Mouse (Mus musculus): Measurements from ENCODE around the gene Map3k21. TPM values are rescaled to one million over a fixed set of nuclear protein-coding genes. Genes with fewer than 3 reads are reported as not detected.

Gene Map3k21
- polyA plus RNA-seq (2015; fragmentation: Nextera tagmentation; extraction: Ambion mirVana), result 0.94 and 1.0 TPM in 2 replicates

GRCm38 (mm10) chr8:125910365-125911228 lies at the start of gene Map3k21:
Gene Map3k21 (plus strand): TSS chr8:125910450.
- Histone ChIP-seq H3K4me1 (ENCODE audit: control insufficient read depth, insufficient read depth, low read length) (0 out of 2 replicates have a peak, but pooled peaks cover 6% of the 10 kb centered on the region), H3K9me3 (replicated peaks; ENCODE audit: control insufficient read depth, low read length) (peaks cover 4% of the 10 kb centered on the region; the same call in 1 of the 2 replicates), H3K27ac (ENCODE audit: low read length) (peak within 1 kb of the TSS; percentile 52), H3K9ac (ENCODE audit: low read length) (peak within 1 kb of the TSS; percentile 66), H3K4me3 (replicated peaks; ENCODE audit: low read length) (peak within 1 kb of the TSS; percentile 58), H3K4me2 (ENCODE audit: low read depth, low read length) (peak within 1 kb of the TSS; percentile 98), H3K27me3 (ENCODE audit: control insufficient read depth, insufficient read depth, low read length) (peaks cover 40% of the 10 kb centered on the region), H3K36me3 (ENCODE audit: control insufficient read depth, insufficient read depth, low read length) (no peaks in the 10 kb centered on the region)
- WGBS, result under 1% methylated on average over 88 of the region's 93 CpGs
- peak; percentile 34 for ATAC-seq (ENCODE audit: insufficient read depth, low FRiP score)

- H3K27ac ChIP-seq (ENCODE audit: low read length), result no peak overlapping the region
- no peaks in the 10 kb centered on the region for H3K36me3 ChIP-seq (ENCODE audit: control insufficient read depth, insufficient read depth, low read length)
- H3K27me3 ChIP-seq (ENCODE audit: control insufficient read depth, insufficient read depth, low read length), result no peaks in the 10 kb centered on the region; the same call in 1 of the 2 replicates
- WGBS, result 68% methylated on average over 12 of the region's 12 CpGs
- no peak overlapping the region for H3K4me3 ChIP-seq (replicated peaks; ENCODE audit: low read length)
- H3K4me2 ChIP-seq (ENCODE audit: low read depth, low read length), result no peak overlapping the region
- ATAC-seq (ENCODE audit: insufficient read depth, low FRiP score), result no peak
- H3K9me3 ChIP-seq (replicated peaks; ENCODE audit: control insufficient read depth, low read length), result no peaks in the 10 kb centered on the region
- no peak overlapping the region for H3K9ac ChIP-seq (ENCODE audit: low read length)
- peaks cover 2% of the 10 kb centered on the region; the same call in 1 of the 2 replicates for H3K4me1 ChIP-seq (ENCODE audit: control insufficient read depth, insufficient read depth, low read length)
Measured at GRCm38 (mm10) chr8:125866125-125866524, 44.1 kb upstream of the Map3k21 start.

DNA sequence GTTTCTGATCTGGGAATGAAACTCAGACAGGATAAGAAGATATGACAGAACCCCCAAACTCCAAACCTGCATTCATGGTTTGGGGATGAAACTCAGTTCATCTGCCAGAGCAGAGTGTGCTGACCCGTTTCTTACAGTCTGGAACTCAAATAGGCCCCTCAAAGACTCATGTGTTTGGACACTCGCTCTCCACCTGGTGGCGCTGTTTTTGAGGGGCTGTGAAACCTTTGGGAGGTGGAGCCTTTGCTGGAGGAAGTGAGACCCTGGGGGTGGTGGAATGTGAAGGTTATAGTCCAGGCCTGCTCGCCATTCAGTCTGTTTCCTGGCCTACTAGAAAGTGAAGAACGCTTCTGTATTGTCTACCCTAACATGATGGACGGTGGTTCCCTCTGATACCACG lies 41.7 kb upstream of the Map3k21 start:
- WGBS, result 56% methylated on average over 7 of the region's 7 CpGs
- ATAC-seq (ENCODE audit: insufficient read depth, low FRiP score), result no peak
- no peaks in the 10 kb centered on the region for H3K9me3 ChIP-seq (replicated peaks; ENCODE audit: control insufficient read depth, low read length)

DNA sequence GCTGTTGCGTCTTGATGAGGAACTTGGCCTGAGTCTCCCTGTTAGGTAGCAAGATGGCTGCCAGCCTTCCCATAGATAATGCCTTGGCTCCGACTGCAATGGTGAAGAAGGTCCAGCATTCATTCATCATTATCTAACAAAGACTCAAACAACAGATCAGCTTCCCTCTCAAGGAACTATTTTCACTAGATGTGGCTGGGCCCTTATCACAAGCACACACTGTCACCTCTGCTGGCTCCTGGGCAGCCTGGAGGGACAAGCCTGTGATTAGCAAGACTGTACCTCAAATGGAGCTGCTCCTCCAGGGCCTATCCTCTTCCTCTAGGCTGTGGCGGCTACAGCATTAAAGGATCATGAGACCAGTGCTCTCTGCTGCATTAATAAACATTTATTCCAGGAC lies 40.5 kb upstream of the Map3k21 start:
- Histone ChIP-seq H3K27ac (ENCODE audit: low read length) (no peak overlapping the region), H3K4me1 (ENCODE audit: control insufficient read depth, insufficient read depth, low read length) (peaks cover 3% of the 10 kb centered on the region), H3K9me3 (replicated peaks; ENCODE audit: control insufficient read depth, low read length) (no peaks in the 10 kb centered on the region), H3K36me3 (ENCODE audit: control insufficient read depth, insufficient read depth, low read length) (no peaks in the 10 kb centered on the region), H3K4me3 (replicated peaks; ENCODE audit: low read length) (no peak overlapping the region), H3K4me2 (ENCODE audit: low read depth, low read length) (no peak overlapping the region), H3K9ac (ENCODE audit: low read length) (no peak overlapping the region), H3K27me3 (ENCODE audit: control insufficient read depth, insufficient read depth, low read length) (no peaks in the 10 kb centered on the region; the same call in 1 of the 2 replicates)
- ATAC-seq (ENCODE audit: insufficient read depth, low FRiP score), result no peak
- WGBS, result 76% methylated on average over 3 of the region's 3 CpGs

More for the DNA sequence above, 41.7 kb upstream of the Map3k21 start:
- Histone ChIP-seq H3K4me1 (ENCODE audit: control insufficient read depth, insufficient read depth, low read length) (peaks cover 3% of the 10 kb centered on the region), H3K4me3 (replicated peaks; ENCODE audit: low read length) (no peak overlapping the region), H3K27ac (ENCODE audit: low read length) (no peak overlapping the region), H3K9ac (ENCODE audit: low read length) (no peak overlapping the region), H3K36me3 (ENCODE audit: control insufficient read depth, insufficient read depth, low read length) (no peaks in the 10 kb centered on the region), H3K4me2 (ENCODE audit: low read depth, low read length) (no peak overlapping the region), H3K27me3 (ENCODE audit: control insufficient read depth, insufficient read depth, low read length) (no peaks in the 10 kb centered on the region)

- H3K9ac ChIP-seq (ENCODE audit: low read length), result no peak overlapping the region
- no peak overlapping the region for H3K27ac ChIP-seq (ENCODE audit: low read length)
- ATAC-seq (ENCODE audit: insufficient read depth, low FRiP score), result no peak
- no peaks in the 10 kb centered on the region for H3K36me3 ChIP-seq (ENCODE audit: control insufficient read depth, insufficient read depth, low read length)
- H3K4me2 ChIP-seq (ENCODE audit: low read depth, low read length), result no peak overlapping the region
- H3K9me3 ChIP-seq (replicated peaks; ENCODE audit: control insufficient read depth, low read length), result no peaks in the 10 kb centered on the region
- no peaks in the 10 kb centered on the region; the same call in 1 of the 2 replicates for H3K27me3 ChIP-seq (ENCODE audit: control insufficient read depth, insufficient read depth, low read length)
- H3K4me1 ChIP-seq (ENCODE audit: control insufficient read depth, insufficient read depth, low read length), result peaks cover 3% of the 10 kb centered on the region
- H3K4me3 ChIP-seq (replicated peaks; ENCODE audit: low read length), result no peak overlapping the region
- WGBS, result 28% methylated on average over 6 of the region's 6 CpGs
Measured at GRCm38 (mm10) chr8:125870179-125870702, 40.0 kb upstream of the Map3k21 start.

DNA sequence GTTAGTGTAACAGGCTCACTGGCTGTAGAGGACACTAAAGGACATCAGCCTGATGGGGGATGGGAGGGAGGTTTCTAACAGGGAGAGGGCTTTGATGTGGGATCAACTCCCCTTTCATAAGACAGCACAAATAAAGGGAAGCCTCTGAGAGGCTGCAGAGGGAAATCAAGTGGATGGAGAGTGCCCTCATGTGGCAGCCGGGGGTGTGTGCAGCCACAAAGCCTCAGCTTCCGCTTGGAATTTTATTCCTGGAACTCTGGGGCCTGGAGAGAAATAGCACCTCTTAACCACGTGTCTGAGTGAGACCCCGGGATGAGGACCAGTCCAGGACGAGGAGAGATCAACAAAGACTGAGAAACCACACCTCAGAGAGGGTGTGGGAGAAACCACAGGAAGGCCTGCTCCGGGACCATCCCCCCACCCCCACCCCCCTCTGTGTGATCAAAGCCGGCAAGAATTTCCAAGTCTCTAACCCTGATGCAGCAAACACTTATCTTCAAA lies 39.4 kb upstream of the Map3k21 start:
- Histone ChIP-seq H3K4me3 (replicated peaks; ENCODE audit: low read length) (no peak overlapping the region), H3K27me3 (ENCODE audit: control insufficient read depth, insufficient read depth, low read length) (no peaks in the 10 kb centered on the region; the same call in 1 of the 2 replicates), H3K27ac (ENCODE audit: low read length) (no peak overlapping the region), H3K9me3 (replicated peaks; ENCODE audit: control insufficient read depth, low read length) (no peaks in the 10 kb centered on the region), H3K9ac (ENCODE audit: low read length) (0 out of 2 replicates have a peak overlapping the region, but pooled peaks have one; percentile 37), H3K36me3 (ENCODE audit: control insufficient read depth, insufficient read depth, low read length) (no peaks in the 10 kb centered on the region), H3K4me1 (ENCODE audit: control insufficient read depth, insufficient read depth, low read length) (peaks cover 3% of the 10 kb centered on the region), H3K4me2 (ENCODE audit: low read depth, low read length) (peak overlapping the region; percentile 38)
- 1% methylated on average over 7 of the region's 7 CpGs for WGBS
- ATAC-seq (ENCODE audit: insufficient read depth, low FRiP score), result peak; percentile 59

DNA sequence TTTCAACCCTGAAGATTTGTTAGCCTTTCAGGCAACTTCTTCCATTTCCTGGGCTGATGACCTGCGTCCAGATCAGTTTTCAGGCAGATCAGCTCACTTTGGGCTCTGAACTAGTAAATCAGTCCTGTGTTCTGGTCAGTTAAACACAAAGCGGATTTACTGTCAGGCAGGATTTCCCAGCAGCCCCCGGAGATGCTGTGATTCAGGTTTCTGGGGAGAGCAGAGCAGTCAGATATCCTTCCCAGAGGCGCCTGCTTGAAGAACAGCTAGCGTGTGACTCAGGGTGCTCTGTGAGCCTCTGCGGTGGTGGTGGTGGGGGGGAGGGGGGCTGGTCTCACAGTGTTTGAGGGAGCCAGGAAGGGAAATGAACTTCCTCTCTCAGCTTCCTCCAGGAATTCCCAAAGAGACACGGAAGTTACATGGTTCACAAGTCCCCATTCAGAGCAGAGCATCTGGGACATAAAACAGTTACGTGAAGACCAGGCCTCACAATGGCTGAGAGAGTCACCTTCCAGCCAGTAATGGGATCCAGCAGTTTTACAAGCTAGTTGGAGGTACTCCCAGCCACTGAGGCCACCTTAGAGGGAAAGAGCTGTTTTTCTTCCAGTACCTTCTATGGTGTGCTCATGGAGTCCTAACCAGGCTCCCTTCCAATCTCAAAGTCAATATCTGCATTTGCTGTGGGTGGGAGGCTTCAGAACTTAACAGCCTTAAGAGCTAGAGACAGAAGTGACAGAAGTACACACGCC lies 37.6 kb upstream of the Map3k21 start:
- Histone ChIP-seq H3K4me2 (ENCODE audit: low read depth, low read length) (no peak overlapping the region), H3K27ac (ENCODE audit: low read length) (0 out of 2 replicates have a peak overlapping the region, but pooled peaks have one; percentile 48), H3K9me3 (replicated peaks; ENCODE audit: control insufficient read depth, low read length) (no peaks in the 10 kb centered on the region), H3K9ac (ENCODE audit: low read length) (0 out of 2 replicates have a peak overlapping the region, but pooled peaks have one; percentile 18), H3K27me3 (ENCODE audit: control insufficient read depth, insufficient read depth, low read length) (no peaks in the 10 kb centered on the region; the same call in 1 of the 2 replicates), H3K4me1 (ENCODE audit: control insufficient read depth, insufficient read depth, low read length) (peaks cover 3% of the 10 kb centered on the region), H3K4me3 (replicated peaks; ENCODE audit: low read length) (no peak overlapping the region), H3K36me3 (ENCODE audit: control insufficient read depth, insufficient read depth, low read length) (no peaks in the 10 kb centered on the region)
- WGBS, result 52% methylated on average over 9 of the region's 9 CpGs
- peak; percentile 26; the same call in 1 of the 2 replicates for ATAC-seq (ENCODE audit: insufficient read depth, low FRiP score)

DNA sequence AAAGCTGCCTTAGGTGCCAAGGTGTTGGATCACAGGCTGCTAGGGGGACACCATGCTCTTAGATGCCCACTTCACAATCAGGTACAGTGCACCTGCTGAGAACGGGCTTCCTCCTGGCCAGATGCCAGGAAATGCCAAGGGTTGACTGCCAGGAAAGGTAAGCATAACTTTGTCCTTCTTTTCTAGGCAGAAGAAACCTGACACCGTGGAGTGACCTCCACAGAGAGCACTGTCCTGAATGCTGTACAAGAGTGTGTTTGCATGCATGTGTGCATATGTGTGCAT lies 37.1 kb upstream of the Map3k21 start:
- no peak overlapping the region for H3K4me3 ChIP-seq (replicated peaks; ENCODE audit: low read length)
- no peak overlapping the region for H3K27ac ChIP-seq (ENCODE audit: low read length)
- H3K9me3 ChIP-seq (replicated peaks; ENCODE audit: control insufficient read depth, low read length), result no peaks in the 10 kb centered on the region
- no peaks in the 10 kb centered on the region; the same call in 1 of the 2 replicates for H3K27me3 ChIP-seq (ENCODE audit: control insufficient read depth, insufficient read depth, low read length)
- H3K9ac ChIP-seq (ENCODE audit: low read length), result no peak overlapping the region
- no peak overlapping the region for H3K4me2 ChIP-seq (ENCODE audit: low read depth, low read length)
- H3K36me3 ChIP-seq (ENCODE audit: control insufficient read depth, insufficient read depth, low read length), result no peaks in the 10 kb centered on the region
- peaks cover 3% of the 10 kb centered on the region for H3K4me1 ChIP-seq (ENCODE audit: control insufficient read depth, insufficient read depth, low read length)
- WGBS, result 55% methylated on average over 2 of the region's 2 CpGs
- ATAC-seq (ENCODE audit: insufficient read depth, low FRiP score), result peak; percentile 12; the same call in 1 of the 2 replicates

All from stomach, embryonic 16.5 days (tissue).